Mouse (Mus musculus): Measurements from ENCODE around the gene Ralgapa2. TPM values are rescaled to one million over a fixed set of nuclear protein-coding genes. Genes with fewer than 3 reads are reported as not detected.
A peak's percentile ranks its signal among the peaks of the same experiment; 100 is the strongest.

Ralgapa2 gene
- total RNA-seq, 2 experiments from 2014 or later: 21.7 to 22.7 TPM

- DNase-seq (ENCODE audit: extremely low spot score in 1 of 2, low spot score in 2 of 2): no peak
- Histone ChIP-seq H3K27ac (no peak overlapping the region), H3K4me3 (no peak overlapping the region)
- intact Hi-C loops (cut with DNase I): no loop called here
- no peak for TF ChIP-seq CTCF (IDR thresholded peaks at IDR 0.05)
Measured at GRCm38 (mm10) chr2:146239196-146239747, 272.9 kb downstream of the Ralgapa2 start.

GRCm38 (mm10) chr2:146231485-146231884 lies 280.7 kb downstream of the Ralgapa2 start:
- Histone ChIP-seq H3K4me3 (no peak overlapping the region), H3K27ac (no peak overlapping the region)
- DNase-seq (ENCODE audit: extremely low spot score in 1 of 2, low spot score in 2 of 2): no peak
- no peak for TF ChIP-seq CTCF (IDR thresholded peaks at IDR 0.05)
- intact Hi-C loops (cut with DNase I): no loop called here

GRCm38 (mm10) chr2:146228435-146228834 lies 283.7 kb downstream of the Ralgapa2 start:
- DNase-seq (ENCODE audit: extremely low spot score in 1 of 2, low spot score in 2 of 2): no peak
- Histone ChIP-seq H3K4me3 (no peak overlapping the region), H3K27ac (no peak overlapping the region)
- intact Hi-C loops (cut with DNase I): no loop called here
- no peak for TF ChIP-seq CTCF (IDR thresholded peaks at IDR 0.05)

- no peak for DNase-seq (ENCODE audit: extremely low spot score in 1 of 2, low spot score in 2 of 2)
- intact Hi-C loops (cut with DNase I): no loop called here
- Histone ChIP-seq H3K27ac (no peak overlapping the region), H3K4me3 (no peak overlapping the region)
- TF ChIP-seq CTCF (IDR thresholded peaks at IDR 0.05): no peak
Measured at GRCm38 (mm10) chr2:146227646-146228045, 284.5 kb downstream of the Ralgapa2 start.

DNA sequence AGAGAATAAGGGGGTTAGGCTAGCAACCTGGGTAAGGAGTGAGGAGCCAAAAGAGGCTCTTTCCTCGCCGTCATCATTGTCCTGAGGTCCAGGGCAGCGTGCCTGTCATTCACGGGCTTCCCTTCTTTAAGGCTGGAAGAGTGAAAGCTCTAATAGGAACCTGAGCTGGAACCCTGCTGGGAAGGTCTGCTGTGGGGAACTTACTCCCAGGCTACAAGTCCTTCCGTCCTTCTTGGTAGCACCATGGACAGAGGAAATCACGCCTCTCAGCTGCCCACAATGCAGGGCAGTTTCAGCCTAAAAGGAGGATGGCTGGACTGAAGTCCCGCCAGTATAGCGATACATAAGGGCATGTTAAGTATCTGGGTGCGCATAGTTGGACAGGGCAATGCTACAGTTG lies 285.7 kb downstream of the Ralgapa2 start:
- H3K27ac ChIP-seq: no peak overlapping the region
- no peak for DNase-seq (ENCODE audit: extremely low spot score in 1 of 2, low spot score in 2 of 2)
- intact Hi-C loops (cut with DNase I): no loop called here
- TF ChIP-seq CTCF (IDR thresholded peaks at IDR 0.05): no peak
- H3K4me3 ChIP-seq: no peak overlapping the region

DNA sequence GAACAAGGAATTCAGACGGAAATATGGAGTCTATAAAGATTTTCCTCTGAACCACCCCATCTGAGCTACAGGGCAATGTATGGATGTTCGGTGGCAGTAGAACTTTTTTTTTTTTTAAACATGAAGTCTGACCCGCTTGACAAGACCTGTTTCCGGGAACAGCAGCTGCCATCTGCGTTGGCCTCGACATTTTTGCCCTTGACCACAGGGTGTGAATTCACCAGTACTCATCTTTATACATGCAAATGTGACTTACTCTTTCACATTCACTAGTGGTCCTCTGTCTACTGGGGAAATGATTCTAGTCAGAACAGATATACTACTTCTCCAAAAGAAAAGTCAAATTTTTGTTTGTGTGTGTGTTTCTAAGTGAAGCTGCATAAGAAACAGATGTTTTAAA lies 286.3 kb downstream of the Ralgapa2 start:
- DNase-seq (ENCODE audit: extremely low spot score in 1 of 2, low spot score in 2 of 2): no peak
- intact Hi-C loops (cut with DNase I): no loop called here

DNA sequence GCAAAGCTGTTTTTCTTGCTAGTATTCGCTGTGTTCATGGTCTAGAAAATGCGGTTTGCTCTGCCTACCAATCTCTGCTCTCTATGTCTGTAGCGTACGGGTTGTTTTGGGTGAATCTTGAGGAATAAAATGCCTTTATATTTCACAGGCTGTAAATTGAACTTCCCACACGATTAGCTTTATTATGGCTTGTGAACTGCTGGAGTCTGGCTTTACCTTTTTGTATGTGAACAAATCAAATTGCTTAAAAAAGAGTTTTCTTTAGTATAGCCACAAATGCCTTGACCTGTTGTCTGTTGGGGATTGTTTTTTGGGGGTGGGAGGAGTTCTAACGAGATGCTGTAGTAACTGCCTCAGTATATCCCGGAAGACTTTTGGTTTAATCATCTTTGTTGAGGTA lies 288.0 kb downstream of the Ralgapa2 start:
- intact Hi-C loops (cut with DNase I): loop anchor here (5.0 kb wide), 1 partner anchor 33 kb away; no protein-coding TSS in a partner anchor
- Histone ChIP-seq H3K27ac (no peak overlapping the region), H3K4me3 (peak overlapping the region; percentile 59)
- no peak for DNase-seq (ENCODE audit: extremely low spot score in 1 of 2, low spot score in 2 of 2)
- TF ChIP-seq CTCF (IDR thresholded peaks at IDR 0.05): no peak

More for the DNA sequence above, 286.3 kb downstream of the Ralgapa2 start:
- Histone ChIP-seq H3K4me3 (no peak overlapping the region), H3K27ac (no peak overlapping the region)
- no peak for TF ChIP-seq CTCF (IDR thresholded peaks at IDR 0.05)

- intact Hi-C loops (cut with DNase I): loop anchor here (2.0 to 5.0 kb wide), 2 partner anchors 34 to 133 kb away; no protein-coding TSS in a partner anchor
- peak overlapping the region; percentile 76; the same call in 1 of the 2 replicates for H3K27ac ChIP-seq
- peak; percentile 32 for TF ChIP-seq CTCF (IDR thresholded peaks at IDR 0.05)
- H3K4me3 ChIP-seq: peak overlapping the region; percentile 59
- peak; percentile 34 to 35 for DNase-seq (ENCODE audit: extremely low spot score in 1 of 2, low spot score in 2 of 2)
Measured at GRCm38 (mm10) chr2:146223176-146223905, 288.8 kb downstream of the Ralgapa2 start.

DNA sequence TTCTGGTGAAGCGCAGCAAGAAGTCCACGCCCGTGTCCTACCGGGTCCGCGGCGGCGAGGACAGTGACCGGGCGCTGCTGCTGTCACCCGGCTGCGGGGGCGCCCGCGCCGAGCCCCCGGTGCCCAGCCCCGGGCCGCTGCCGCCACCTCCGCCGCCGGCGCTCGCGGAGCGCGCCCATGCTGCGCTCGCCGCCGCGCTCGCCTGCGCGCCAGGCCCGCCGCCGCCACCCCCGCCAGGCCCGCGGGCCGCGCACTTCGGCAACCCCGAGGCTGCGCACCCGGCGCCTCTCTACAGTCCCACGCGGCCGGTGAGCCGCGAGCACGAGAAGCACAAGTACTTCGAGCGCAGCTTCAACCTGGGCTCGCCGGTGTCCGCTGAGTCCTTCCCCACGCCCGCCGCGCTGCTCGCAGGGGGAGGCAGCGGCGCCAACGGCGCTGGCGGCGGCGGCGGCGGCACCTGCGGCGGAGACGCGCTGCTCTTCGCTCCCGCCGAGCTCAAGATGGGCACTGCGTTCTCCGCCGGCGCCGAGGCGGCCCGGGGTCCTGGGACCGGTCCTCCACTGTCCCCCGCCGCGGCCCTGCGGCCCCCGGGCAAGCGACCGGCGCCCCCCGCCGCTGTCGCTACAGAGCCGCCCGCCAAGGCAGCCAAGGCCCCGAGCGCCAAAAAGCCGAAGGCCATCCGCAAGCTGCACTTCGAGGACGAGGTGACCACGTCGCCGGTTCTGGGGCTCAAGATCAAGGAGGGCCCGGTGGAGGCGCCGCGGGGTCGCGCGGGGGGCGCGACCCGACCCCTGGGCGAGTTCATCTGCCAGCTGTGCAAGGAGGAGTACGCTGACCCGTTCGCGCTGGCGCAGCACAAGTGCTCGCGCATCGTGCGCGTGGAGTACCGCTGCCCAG lies 289.6 kb downstream of the Ralgapa2 start:
- DNase-seq (ENCODE audit: extremely low spot score in 1 of 2, low spot score in 2 of 2): peak; percentile 52 to 61
- intact Hi-C loops (cut with DNase I): loop anchor here (2.0 to 5.0 kb wide), 2 partner anchors 35 to 134 kb away; no protein-coding TSS in a partner anchor
- Histone ChIP-seq H3K27ac (peak overlapping the region; percentile 78), H3K4me3 (peak overlapping the region; percentile 59)
- TF ChIP-seq CTCF (IDR thresholded peaks at IDR 0.05): no peak

DNA sequence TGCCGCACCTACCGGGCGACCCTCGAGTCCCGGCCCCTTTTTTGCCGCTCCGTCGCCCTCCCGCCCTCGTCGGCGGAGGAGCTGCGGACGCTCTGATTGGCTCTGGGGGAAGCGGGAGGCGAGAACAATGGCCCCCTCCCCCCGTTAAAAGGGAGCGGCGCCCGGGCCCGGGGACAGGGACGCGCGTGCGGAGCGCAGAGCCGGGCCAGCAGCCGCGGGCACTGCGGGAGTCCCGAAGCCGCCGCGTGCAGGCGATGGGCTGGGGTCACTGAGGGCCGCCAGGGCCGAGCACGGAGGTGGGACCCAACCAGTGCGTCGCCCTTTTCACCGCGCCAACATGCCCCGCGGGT lies 290.2 kb downstream of the Ralgapa2 start:
- intact Hi-C loops (cut with DNase I): loop anchor here (2.0 to 5.0 kb wide), 2 partner anchors 35 to 135 kb away; no protein-coding TSS in a partner anchor
- Histone ChIP-seq H3K4me3 (peak overlapping the region; percentile 59), H3K27ac (peak overlapping the region; percentile 78)
- DNase-seq (ENCODE audit: extremely low spot score in 1 of 2, low spot score in 2 of 2): peak in 1 of 2 experiments; percentile 51
- TF ChIP-seq CTCF (IDR thresholded peaks at IDR 0.05): no peak

GRCm38 (mm10) chr2:146221076-146221928 lies 290.8 kb downstream of the Ralgapa2 start, which contains the start of gene Insm1:
Gene Insm1, plus strand, starts transcription at chr2:146221921.
- Histone ChIP-seq H3K4me3 (peak within 1 kb of the TSS; percentile 59), H3K27ac (peak within 1 kb of the TSS; percentile 78)
- intact Hi-C loops (cut with DNase I): loop anchor here (5.0 kb wide), 1 partner anchor 36 kb away; no protein-coding TSS in a partner anchor
- peak; percentile 35 to 51 for DNase-seq (ENCODE audit: extremely low spot score in 1 of 2, low spot score in 2 of 2)
- no peak for TF ChIP-seq CTCF (IDR thresholded peaks at IDR 0.05)
